Mouse (Mus musculus): ENCODE data around the gene Pemt.

Gene Pemt

DNA sequence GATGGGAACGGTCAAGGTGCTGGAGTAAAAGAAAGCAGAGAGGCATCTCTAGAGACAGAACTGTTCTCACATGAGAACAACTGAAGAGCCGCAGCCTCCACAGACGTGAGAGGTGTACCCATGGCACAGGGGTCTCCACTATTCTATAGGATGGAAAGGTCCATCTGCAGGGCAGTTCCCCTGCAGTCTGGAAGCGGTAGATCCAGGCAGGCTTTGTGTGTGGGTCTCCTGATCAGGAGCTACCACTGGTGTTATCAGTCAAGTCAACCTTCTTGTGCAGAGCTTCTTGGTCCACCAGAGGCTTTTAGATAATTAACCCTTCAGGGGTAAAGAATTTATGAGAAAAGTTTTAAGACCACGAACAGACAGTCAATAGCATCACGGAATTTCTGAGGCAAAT is 10.2 kb upstream of the Pemt start:
- DNase-seq (ENCODE audit: low read depth, low spot score), result no peak

DNA sequence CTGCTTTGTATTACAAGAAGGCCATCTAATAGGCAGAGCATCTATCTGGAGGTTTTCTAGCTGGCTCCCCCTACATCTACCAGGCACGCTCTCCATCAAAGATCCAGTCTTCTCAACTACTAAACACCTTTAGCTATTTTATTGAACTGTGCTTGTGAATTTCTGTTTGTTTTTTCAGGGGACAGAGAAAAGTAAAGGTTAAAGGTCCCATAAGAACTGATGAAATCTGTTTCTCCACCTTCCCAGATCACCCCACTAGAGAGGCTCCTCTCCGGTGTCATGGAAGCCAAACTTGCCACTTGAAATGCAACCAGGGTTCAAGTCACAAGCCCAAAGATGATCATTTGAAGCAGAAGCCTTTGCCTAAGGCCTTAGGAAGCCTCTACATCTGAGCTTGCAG is 2.6 kb upstream of the Pemt start:
- DNase-seq (ENCODE audit: low read depth, low spot score), result no peak

DNA sequence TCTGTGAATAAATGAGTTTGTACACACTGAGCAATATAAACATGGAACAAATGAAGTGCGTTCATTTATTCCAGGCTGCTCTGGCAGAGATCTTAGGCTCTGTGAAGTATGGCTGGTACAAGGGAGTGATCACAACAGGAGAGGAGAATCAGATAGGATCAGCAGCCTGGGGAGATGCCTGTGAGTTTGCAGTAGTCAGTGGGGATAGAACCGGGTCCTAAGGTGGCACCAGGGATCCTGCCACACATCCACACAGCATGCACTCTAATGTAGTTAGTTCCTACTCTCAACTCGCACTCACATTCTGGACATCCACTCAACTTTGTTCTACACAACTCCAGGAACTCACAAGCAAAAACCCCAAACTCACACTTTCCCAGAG is 622 bp downstream of the Pemt start:
- DNase-seq (ENCODE audit: low read depth, low spot score), result no peak

DNA sequence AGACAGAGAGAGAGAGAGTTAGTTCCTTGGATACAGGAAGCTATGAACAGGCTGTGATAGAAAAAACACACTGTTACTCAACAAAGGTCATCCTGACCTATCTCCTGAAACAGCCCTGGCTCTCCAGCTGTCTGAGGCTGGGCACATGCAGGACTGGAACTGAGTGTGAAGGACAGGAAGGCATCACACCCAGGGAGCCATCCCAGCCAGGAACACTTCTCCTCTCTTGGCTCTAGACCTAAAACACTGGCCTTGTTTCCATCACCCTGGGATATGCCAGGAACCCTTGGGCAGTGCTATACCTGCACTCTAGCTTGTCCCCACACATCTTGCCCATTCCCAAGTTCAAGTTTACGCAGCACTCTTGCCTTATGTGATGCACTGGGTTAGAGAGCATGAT is 1.5 kb downstream of the Pemt start:
- no peak for DNase-seq (ENCODE audit: low read depth, low spot score)

DNA sequence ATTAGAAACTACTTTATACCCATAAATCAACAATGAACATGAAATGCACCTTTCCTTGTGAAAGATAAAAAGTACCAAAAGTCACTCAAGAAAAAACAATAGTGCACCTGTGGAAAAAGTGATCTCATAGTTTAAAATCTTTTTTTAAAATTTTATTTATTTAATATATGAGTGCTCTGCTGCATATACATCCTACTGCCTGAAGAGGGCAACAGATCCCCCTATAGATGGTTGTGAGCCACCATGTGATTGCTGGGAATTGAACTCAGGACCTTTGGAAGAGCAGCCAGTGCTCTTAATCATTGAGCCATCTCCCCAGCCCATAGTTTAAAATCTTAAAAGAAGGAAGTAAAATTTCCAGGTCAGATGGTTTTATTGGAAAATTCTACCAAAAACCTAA is 4.0 kb downstream of the Pemt start:
- DNase-seq (ENCODE audit: low read depth, low spot score), result no peak

DNA sequence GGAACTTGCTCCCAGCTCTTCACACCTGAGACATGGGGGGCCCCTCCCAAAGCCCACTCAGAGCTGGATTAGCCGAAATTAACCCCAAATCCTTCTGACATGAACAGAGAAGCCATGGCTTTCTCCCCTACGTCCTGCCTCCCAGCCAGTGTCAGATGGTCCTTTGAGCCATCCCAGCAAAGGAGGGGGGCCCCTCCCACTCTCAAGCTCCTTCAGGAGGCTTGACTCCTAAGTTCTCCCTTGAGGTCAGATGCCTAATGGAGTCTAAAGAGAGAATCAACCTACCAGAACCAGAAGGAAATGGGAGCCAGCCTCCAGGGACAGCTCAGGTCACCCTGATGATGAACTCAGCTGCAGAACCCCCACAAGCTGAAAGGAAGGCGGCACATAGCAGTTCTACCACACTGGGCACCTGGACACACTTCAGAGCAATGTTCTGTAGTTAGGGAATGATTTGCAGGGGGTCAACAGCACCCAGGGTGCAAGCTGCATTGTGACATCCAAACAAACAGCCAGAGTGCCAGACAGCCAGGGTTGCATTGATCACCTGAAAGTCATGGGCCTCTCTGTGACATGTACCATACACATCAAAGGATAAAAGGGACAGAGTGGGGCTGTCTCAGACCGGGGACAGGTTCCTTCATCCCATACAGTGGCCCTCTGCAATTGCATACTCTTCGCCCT is 9.6 kb downstream of the Pemt start:
- DNase-seq (ENCODE audit: low read depth, low spot score), result no peak

DNA sequence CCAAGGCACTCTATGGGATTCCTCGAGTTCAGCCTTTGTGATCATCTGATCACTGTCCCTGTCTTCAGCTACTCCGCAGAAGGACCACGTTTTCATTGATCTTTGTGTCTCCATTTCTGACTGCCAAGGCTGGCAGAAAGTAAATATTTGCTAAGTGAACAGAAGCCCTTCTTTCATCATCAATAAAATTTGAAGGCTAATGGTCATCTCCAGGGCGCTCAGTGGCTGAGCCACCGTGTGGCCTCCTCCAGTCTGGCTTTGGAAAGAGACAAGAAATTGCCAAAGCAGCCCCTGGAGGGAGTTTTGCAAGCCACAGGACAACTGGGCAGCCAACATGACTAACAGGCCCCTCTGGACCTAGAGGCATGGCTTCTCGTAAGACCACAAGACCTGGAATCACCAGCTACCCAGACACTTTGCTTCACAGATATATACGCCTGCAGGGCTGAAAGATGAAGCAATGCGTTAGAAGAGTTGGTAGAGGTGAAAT is 11.3 kb downstream of the Pemt start:
- no peak for DNase-seq (ENCODE audit: low read depth, low spot score)

DNA sequence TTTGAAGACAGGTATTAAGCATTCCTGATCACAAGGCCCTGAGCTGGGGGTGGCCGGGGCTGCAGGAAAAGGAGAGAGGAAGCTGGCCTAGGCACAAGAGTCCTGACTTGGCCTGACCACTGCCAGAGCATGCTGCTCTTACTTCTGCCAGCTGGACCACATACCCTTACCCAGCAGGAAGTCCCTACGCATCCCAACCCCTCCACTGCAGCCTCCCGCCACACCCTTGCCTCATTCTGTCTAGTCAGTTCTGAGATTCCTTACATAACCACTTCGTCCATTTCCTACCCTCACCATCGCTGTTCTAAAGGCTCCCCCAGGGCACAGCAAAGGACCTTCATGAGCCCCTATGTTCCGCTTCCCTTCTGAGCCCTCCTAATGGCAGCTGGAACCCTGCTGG is 12.0 kb downstream of the Pemt start:
- no peak for DNase-seq (ENCODE audit: low read depth, low spot score)

DNA sequence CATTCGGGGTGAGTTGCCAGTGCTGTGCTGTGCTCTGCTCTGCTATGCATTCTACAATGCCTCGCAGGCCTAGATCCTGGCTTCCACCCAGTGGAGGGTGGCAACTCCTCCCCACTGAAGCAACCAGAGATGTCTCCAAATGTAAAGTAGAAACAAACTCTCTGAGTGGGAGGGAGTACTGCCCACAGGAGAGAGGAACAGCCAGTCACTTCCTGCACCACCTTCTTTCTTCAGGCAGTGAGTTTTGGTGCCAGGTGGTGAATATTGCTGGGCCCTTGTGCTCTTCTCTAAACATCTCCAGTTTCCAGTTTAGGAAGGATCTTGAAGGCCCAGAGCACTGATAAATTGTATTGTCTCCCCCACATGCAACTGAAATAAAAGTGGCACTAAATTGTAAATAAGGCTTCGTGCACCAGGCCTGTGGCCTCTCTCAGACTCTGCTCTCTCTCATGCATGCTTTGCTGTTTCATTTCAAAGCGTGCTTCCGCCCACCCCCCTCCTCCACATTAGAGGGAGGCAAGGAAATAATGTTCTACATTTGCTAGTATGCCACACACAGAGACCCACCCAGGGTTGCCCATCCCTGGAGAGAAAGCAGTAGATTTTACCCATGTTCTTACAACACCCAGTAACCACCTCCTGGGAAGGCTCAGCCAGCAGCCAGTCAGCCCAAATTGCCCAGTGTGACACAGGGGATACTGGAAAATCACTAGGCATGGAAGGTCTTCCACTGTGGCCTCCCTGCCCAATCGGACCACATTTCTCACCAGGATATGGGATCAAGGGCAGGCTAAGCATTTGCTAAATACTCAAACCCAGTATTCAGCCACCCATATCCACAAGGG is 13.5 kb downstream of the Pemt start:
- DNase-seq (ENCODE audit: low read depth, low spot score), result peak; percentile 61

DNA sequence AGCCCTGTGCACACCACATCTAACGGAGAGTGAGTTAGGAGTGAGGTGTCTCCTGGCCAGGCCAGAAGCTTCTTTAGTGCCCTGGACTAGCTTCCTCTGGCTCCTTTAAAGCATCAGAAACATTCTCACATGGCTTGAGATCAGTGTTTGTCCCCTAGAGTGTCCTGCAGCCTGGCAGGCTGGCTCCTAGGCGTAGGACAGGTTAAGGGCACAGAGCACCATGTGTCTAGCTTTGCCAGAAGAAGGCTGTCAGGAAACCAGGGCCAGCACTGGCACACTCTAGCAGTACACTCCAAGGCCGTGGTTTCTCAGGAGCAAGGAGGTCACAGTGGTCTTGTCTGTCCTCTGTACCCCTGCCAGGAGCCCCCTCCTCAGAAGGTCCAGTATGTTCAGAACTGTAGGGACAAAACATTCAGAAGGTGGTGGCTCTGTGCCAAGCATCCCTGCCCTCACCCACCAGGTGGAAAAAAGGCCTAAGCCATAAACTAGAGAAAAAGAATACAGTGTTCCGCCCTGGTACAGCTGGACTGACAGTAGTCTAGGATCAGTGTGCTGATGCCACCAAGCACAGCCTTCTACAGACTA is 15.4 kb downstream of the Pemt start:
- DNase-seq (ENCODE audit: low read depth, low spot score), result no peak

DNA sequence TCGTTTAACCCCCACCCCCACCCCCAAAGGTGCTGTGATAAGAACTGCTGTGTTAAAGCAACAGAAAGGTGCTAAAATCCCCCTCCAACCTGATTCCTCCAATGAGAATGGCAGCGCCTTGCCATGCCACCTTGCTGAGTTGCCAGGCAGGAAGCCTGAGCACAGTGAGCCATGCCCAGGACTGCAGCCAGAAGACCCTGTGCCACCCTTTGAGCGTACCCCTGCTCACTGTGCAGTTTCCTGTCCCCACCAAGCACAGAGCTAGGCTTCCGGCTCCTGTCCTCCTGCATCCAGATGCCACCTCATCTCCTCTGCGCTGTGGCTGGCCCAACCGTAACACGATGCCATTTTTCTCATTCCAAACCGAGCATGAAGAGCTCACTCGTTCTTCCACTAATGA is 16.3 kb downstream of the Pemt start:
- no peak for DNase-seq (ENCODE audit: low read depth, low spot score)

DNA sequence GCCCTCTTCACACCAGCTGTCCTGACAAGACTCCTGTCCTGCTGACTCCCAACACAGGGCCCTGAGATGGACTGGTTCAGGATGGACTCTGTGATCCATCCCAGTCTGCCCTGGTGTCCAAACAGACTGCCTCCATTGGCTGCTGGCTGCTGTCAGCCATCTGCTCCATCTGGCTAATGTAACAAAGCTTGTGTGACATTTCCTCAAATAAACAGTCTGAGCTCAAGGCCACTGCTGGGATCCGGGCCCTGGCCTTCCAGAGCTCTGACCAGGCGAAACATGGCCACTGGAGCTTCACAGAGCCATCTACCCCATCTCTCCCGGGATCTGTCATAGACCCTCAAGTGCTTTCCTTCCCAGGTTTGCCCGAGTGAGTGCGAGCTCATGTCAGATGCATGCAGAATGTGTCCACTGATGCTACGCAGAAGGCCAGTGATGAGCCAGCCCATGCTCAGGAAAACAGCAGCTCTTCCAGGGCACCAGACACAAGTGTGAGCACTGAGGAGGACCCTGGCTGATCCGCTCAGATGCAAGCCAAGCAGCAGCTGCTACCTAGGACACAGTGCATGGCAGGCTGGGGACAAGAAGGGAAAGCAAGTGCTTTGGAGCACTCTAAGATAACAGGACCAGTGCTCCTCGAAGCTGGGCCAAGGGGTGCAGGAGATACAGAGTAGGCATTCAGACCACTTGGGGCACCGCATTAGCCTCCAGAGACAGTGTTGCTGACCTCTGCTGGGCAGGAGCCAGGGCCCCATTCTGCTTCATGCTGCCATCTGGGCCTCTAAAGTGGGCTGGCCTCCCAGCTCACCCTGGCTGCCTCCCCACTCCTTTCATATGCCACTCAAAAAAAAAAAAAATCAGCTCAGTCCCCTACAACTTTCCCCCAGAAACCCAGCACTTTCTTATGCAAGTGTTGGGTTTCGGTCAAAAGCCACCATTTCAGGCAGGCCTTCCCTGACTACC is 18.1 kb downstream of the Pemt start:
- DNase-seq (ENCODE audit: low read depth, low spot score), result no peak

DNA sequence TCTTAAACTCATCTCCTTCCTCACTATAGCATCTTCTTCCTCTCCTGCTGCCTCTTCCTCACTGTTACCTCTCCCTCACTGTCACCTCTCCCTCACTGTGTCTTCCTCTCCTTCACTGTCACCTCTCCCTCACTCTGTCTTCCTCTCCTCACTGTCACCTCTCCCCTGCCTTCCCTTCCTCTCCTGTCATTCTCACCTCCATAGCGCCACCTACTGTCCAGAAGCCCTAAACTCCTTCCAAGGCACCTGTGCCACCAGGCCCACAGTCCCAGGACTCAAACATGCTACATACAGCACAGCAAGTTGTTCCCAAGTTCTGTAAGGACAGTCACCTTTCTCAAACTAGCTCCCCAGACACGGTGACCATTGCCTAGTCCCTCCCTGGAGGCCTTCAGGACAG is 19.0 kb downstream of the Pemt start:
- peak; percentile 81 for DNase-seq (ENCODE audit: low read depth, low spot score)

DNA sequence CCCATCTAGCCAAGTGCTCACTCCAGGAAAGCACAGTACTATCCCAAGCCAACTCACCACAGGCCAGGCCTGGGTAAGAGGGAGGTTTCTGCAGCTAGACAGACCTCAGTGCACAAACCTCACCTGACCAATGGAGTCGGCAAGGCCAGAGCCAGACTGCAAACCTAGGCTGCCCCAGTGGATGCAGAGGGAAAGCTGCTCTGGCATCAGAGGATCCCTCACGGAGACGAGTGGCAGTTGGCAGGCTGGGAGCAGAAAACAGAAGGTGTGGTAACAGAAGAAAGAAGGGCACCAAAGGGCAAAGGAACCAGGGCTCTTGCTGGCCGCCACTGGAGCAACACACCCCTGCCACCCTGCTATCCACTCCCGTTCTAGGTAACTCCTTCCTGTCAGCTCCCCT is 20.1 kb downstream of the Pemt start:
- no peak for DNase-seq (ENCODE audit: low read depth, low spot score)

DNA sequence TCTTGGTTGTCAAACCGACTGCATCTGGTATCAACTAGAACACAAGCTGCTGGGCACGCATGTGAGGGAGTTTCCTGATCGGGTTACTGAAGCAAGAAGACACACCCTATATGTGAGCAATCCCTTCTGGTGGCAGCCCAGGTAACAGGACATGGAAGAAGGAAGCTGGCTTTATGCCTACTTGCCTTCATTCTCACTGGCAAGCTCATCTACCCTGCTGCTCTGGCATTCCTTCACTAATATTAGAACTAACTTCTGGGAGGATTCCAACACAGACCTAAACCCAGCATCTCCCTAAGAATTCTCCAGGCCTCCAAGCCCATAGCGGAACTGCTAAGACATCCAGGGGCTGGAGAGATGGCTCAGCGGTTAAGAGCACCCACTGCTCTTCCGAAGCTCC is 25.1 kb downstream of the Pemt start:
- no peak for DNase-seq (ENCODE audit: low read depth, low spot score)

DNA sequence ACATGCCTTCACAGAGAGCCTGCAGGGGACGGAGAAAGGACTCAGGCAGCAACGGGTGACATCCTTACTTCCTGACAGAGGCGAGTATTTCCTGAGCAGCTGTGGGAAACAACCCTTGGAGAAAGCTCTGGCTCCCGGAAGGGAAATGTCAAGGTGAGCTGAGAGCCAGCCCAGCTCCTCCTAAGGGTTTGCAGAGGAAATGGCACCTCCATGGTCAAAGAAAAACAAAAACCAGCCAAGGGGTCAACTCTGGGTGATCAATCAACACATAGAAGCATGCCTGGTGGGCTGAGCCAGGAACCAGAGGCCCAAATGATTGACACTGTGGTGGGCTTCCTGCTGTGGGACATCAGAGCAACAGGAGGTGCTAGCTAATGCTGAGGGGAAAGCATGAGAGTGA is 29.6 kb downstream of the Pemt start:
- DNase-seq (ENCODE audit: low read depth, low spot score), result no peak

DNA sequence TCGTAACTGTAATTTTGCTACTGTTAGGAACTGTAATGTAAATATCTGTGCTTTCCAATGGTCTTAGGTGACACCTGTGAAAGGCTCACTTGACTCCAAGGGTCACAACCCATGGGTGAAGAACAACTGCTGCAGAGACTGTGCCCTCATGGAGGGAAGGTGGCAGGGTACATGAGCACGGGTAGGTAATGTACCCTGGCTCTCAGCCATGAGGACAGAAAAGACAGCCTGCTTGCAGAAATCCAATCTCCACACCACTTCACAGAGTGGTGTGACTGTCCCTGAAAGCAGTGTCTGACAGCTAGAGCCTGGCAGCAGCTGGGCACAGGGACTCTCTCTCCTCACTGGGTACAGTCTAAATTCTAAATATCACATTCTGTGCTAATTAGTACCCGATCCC is 34.8 kb downstream of the Pemt start:
- no peak for DNase-seq (ENCODE audit: low read depth, low spot score)

DNA sequence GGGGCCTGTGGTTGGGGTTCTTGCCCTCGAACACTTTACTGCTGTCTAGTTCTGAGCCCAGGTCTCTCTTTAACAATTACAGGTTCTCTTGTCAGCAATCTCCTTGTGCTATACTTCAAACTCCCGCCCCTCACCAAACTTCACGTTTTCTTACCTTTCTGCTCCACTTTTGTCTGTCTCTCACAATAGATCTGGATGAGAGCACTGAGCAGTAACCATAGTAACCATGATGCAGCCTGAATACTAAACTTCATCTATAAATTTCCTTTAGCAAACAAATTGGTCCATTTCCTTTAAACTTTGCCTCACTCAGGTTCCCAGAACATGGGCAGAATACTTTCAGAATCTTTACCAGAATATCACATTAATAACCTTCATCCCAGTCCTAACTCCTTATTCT is 36.8 kb downstream of the Pemt start:
- no peak for DNase-seq (ENCODE audit: low read depth, low spot score)

DNA sequence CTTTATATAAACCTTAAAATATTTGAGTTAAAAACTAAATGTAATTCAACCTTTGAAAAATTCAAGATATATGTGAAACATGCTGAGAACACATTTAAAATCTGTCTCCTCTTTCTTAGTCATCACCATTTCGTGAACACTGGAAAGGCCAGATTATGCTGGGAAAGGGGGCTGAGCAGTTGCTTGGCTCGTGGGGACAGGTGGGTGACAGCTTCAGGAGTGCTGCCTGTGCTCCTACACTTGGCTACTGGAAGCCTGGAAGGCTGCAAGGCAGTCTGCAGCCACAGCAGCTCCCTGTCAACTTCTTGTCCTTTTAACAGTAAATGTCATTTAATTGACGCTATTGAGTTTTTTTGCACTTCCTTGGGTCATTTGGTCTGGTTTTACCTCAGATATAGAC is 40.4 kb downstream of the Pemt start:
- DNase-seq (ENCODE audit: low read depth, low spot score), result no peak

DNA sequence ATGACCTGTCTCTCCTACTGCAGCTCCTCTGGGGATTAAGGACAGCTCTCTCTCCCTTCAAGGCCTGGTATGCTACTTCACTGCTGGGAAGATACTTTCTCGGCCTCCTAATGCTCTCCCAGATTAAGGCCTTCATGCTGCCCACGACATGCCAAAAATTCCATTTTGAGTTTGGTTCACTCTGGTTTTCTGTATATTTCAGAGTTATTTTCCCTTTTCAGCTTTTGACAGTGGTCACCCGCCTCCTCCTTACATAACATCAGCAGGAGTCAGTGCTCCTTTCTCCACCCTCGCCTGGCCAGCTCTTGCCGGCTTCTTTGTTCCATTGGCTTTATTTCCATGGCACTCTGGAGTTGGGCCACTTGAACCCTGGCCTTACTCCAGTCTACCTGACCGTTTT is 41.6 kb downstream of the Pemt start:
- no peak for DNase-seq (ENCODE audit: low read depth, low spot score)

DNA sequence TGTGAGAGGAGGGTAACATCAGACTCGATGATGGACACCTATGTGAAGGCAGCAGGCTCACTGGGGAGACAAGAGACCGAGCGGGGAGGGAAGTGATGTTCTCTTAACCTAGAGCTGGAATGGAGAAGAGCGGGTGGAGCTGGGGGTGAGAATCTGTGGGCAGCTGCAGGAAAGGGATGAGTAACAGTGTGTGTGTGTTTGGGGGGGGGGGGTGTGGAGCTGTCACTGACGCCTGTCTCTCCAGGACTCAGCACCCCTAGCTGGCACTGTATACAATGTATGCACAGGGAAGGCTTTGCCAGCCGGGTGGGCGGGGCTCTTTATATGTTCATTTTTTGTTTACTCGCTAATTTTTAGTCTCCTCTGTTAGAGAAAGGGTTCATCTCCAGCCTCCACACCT is 42.5 kb downstream of the Pemt start:
- no peak for DNase-seq (ENCODE audit: low read depth, low spot score)

Measured in CD4-positive helper T cell, adult 2 months (primary cell).